Mouse (Mus musculus) E14TG2a.4 (cell line): ENCODE data around the gene Med31.

Experiments used
- CTCF ChIP-seq: conservative IDR thresholded peaks from 2 replicates; pipeline ENCODE4 v1.5.1; 2014; ENCODE audit warnings: low read length
- NANOG ChIP-seq: IDR thresholded peaks from 2 replicates; pipeline ENCODE4 v1.6.1; 2014; ENCODE audit warnings: borderline replicate concordance, low read length, mixed read lengths
- POU5F1 ChIP-seq: IDR thresholded peaks from 2 replicates; pipeline ENCODE4 v1.6.1; 2014; ENCODE audit warnings: low read length, borderline replicate concordance

GRCm38 (mm10) chr11:72221278-72221677 is 5.9 kb upstream of the Med31 start:
- TF ChIP-seq CTCF = peak; percentile 82
- no peak for TF ChIP-seq POU5F1
- no peak for TF ChIP-seq NANOG
